Mouse (Mus musculus): Measurements from ENCODE around the gene Mon1b.

GRCm38 (mm10) chr8:113666714-113667432 is 31.5 kb downstream of the Mon1b start:
- TF ChIP-seq FLI1 (IDR thresholded peaks at IDR 0.05; ENCODE audit: low read length) (no peak), GATA1 (IDR thresholded peaks at IDR 0.05; ENCODE audit: borderline replicate concordance, low read length) (no peak)

Data from megakaryocyte, embryonic 14.5 days (primary cell).